Mouse (Mus musculus): ENCODE results near the gene Hk3.

DNA sequence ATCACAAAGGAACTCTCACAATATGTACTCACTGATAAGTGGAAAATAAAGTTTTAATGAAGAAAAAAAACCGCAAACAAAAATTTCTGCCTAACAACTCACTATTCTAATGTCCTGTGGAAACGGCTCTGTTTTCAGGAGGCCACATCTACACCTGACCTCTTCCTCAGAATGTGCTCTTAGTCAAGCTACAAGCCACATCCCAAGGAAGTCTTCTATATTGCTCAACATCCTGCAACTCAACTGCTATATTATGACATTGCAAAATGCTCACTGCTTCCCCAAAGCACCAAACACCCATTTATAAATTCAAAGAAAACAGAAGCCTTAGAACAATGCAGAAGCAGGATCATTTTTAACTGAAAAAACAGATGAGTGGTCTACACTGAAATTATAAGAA, 18.8 kb upstream of the Hk3 start:
- TF ChIP-seq CTCF (IDR thresholded peaks at IDR 0.05; ENCODE audit: control insufficient read depth, insufficient read depth, insufficient read length) (no peak), FOSL1 (IDR thresholded peaks at IDR 0.05; ENCODE audit: insufficient read depth, low read length, poor library complexity, severe bottlenecking) (no peak), MYOD1 (IDR thresholded peaks at IDR 0.05; ENCODE audit: control insufficient read depth, insufficient read length, low read depth) (no peak), MAX (IDR thresholded peaks at IDR 0.05) (no peak), USF1 (IDR thresholded peaks at IDR 0.05; ENCODE audit: low read depth) (no peak)
